Mouse (Mus musculus): ENCODE results near the gene Hykk. TPM values are rescaled to one million over a fixed set of nuclear protein-coding genes. Genes with fewer than 3 reads are reported as not detected.

The Hykk gene
- 2.3 and 2.8 TPM in 2 replicates for polyA plus RNA-seq (2014; fragmentation: Nextera tagmentation; extraction: Ambion mirVana)

GRCm38 (mm10) chr9:54917010-54917677, at the start of gene Hykk:
Hykk (plus strand) TSS chr9:54917283.
- ATAC-seq (ENCODE audit: low read depth), result peak; percentile 99
- H3K9ac ChIP-seq (replicated peaks; ENCODE audit: low read depth, low read length), result peak within 1 kb of the TSS; percentile 57
- no peaks in the 10 kb centered on the region for H3K9me3 ChIP-seq (ENCODE audit: control insufficient read depth, low read length)
- H3K27me3 ChIP-seq (ENCODE audit: control insufficient read depth, insufficient read depth, low read length), result no peaks in the 10 kb centered on the region
- peak within 1 kb of the TSS; percentile 80 for H3K4me2 ChIP-seq (ENCODE audit: low read depth, low read length)
- WGBS, result under 1% methylated on average over 33 of the region's 34 CpGs
- peak within 1 kb of the TSS; percentile 69 for H3K4me3 ChIP-seq (ENCODE audit: low read depth, low read length)
- no peaks in the 10 kb centered on the region; the same call in 1 of the 2 replicates for H3K4me1 ChIP-seq (ENCODE audit: control insufficient read depth, insufficient read depth, low read length)
- H3K27ac ChIP-seq (ENCODE audit: low read depth, low read length), result no peak within 1 kb of the TSS
- H3K36me3 ChIP-seq (ENCODE audit: control insufficient read depth, insufficient read depth, low read length), result no peaks in the 10 kb centered on the region

- Histone ChIP-seq H3K36me3 (ENCODE audit: control insufficient read depth, insufficient read depth, low read length) (peaks cover 19% of the 10 kb centered on the region), H3K27ac (ENCODE audit: low read depth, low read length) (no peak overlapping the region)
These were observed 38.3 kb upstream of the Hykk start for GRCm38 (mm10) chr9:54878759-54879158.

GRCm38 (mm10) chr9:54892111-54892510, 25.0 kb upstream of the Hykk start:
- ATAC-seq (ENCODE audit: low read depth), result no peak
- H3K36me3 ChIP-seq (ENCODE audit: control insufficient read depth, insufficient read depth, low read length), result peaks cover 64% of the 10 kb centered on the region
- H3K27ac ChIP-seq (ENCODE audit: low read depth, low read length), result no peak overlapping the region
- H3K27me3 ChIP-seq (ENCODE audit: control insufficient read depth, insufficient read depth, low read length), result no peaks in the 10 kb centered on the region
- no peak overlapping the region for H3K4me2 ChIP-seq (ENCODE audit: low read depth, low read length)
- no peak overlapping the region for H3K9ac ChIP-seq (replicated peaks; ENCODE audit: low read depth, low read length)
- 67% methylated on average over 4 of the region's 4 CpGs for WGBS
- no peak overlapping the region for H3K4me3 ChIP-seq (ENCODE audit: low read depth, low read length)
- H3K9me3 ChIP-seq (ENCODE audit: control insufficient read depth, low read length), result no peaks in the 10 kb centered on the region
- no peaks in the 10 kb centered on the region for H3K4me1 ChIP-seq (ENCODE audit: control insufficient read depth, insufficient read depth, low read length)

More at GRCm38 (mm10) chr9:54878759-54879158, 38.3 kb upstream of the Hykk start:
- no peaks in the 10 kb centered on the region for H3K27me3 ChIP-seq (ENCODE audit: control insufficient read depth, insufficient read depth, low read length)
- H3K9me3 ChIP-seq (ENCODE audit: control insufficient read depth, low read length), result no peaks in the 10 kb centered on the region
- H3K4me3 ChIP-seq (ENCODE audit: low read depth, low read length), result no peak overlapping the region
- H3K9ac ChIP-seq (replicated peaks; ENCODE audit: low read depth, low read length), result no peak overlapping the region
- no peak overlapping the region for H3K4me2 ChIP-seq (ENCODE audit: low read depth, low read length)
- H3K4me1 ChIP-seq (ENCODE audit: control insufficient read depth, insufficient read depth, low read length), result no peaks in the 10 kb centered on the region
- ATAC-seq (ENCODE audit: low read depth), result no peak
- WGBS, result 82% methylated on average over 1 of the region's 1 CpGs

- Histone ChIP-seq H3K4me1 (ENCODE audit: control insufficient read depth, insufficient read depth, low read length) (no peaks in the 10 kb centered on the region), H3K9ac (replicated peaks; ENCODE audit: low read depth, low read length) (no peak overlapping the region), H3K27me3 (ENCODE audit: control insufficient read depth, insufficient read depth, low read length) (no peaks in the 10 kb centered on the region), H3K36me3 (ENCODE audit: control insufficient read depth, insufficient read depth, low read length) (peaks cover 65% of the 10 kb centered on the region), H3K27ac (ENCODE audit: low read depth, low read length) (no peak overlapping the region), H3K4me2 (ENCODE audit: low read depth, low read length) (no peak overlapping the region), H3K9me3 (ENCODE audit: control insufficient read depth, low read length) (no peaks in the 10 kb centered on the region), H3K4me3 (ENCODE audit: low read depth, low read length) (no peak overlapping the region)
- 92% methylated on average over 3 of the region's 3 CpGs for WGBS
- ATAC-seq (ENCODE audit: low read depth), result no peak
These were observed 20.0 kb upstream of the Hykk start for GRCm38 (mm10) chr9:54897097-54897496.

- no peaks in the 10 kb centered on the region for H3K4me1 ChIP-seq (ENCODE audit: control insufficient read depth, insufficient read depth, low read length)
- H3K27ac ChIP-seq (ENCODE audit: low read depth, low read length), result no peak overlapping the region
- ATAC-seq (ENCODE audit: low read depth), result no peak
- H3K9me3 ChIP-seq (ENCODE audit: control insufficient read depth, low read length), result no peaks in the 10 kb centered on the region
- peaks cover 33% of the 10 kb centered on the region for H3K36me3 ChIP-seq (ENCODE audit: control insufficient read depth, insufficient read depth, low read length)
- 95% methylated on average over 5 of the region's 5 CpGs for WGBS
- no peak overlapping the region for H3K9ac ChIP-seq (replicated peaks; ENCODE audit: low read depth, low read length)
- no peak overlapping the region for H3K4me2 ChIP-seq (ENCODE audit: low read depth, low read length)
- H3K27me3 ChIP-seq (ENCODE audit: control insufficient read depth, insufficient read depth, low read length), result no peaks in the 10 kb centered on the region
- no peak overlapping the region for H3K4me3 ChIP-seq (ENCODE audit: low read depth, low read length)
These were observed 7.6 kb upstream of the Hykk start for GRCm38 (mm10) chr9:54909446-54909845.

- Histone ChIP-seq H3K4me2 (ENCODE audit: low read depth, low read length) (no peak overlapping the region), H3K27me3 (ENCODE audit: control insufficient read depth, insufficient read depth, low read length) (no peaks in the 10 kb centered on the region), H3K9me3 (ENCODE audit: control insufficient read depth, low read length) (no peaks in the 10 kb centered on the region), H3K36me3 (ENCODE audit: control insufficient read depth, insufficient read depth, low read length) (peaks cover 6% of the 10 kb centered on the region; the same call in 1 of the 2 replicates), H3K4me3 (ENCODE audit: low read depth, low read length) (no peak overlapping the region), H3K27ac (ENCODE audit: low read depth, low read length) (no peak overlapping the region), H3K9ac (replicated peaks; ENCODE audit: low read depth, low read length) (no peak overlapping the region), H3K4me1 (ENCODE audit: control insufficient read depth, insufficient read depth, low read length) (no peaks in the 10 kb centered on the region; the same call in 1 of the 2 replicates)
- WGBS, result 76% methylated on average over 7 of the region's 7 CpGs
- no peak for ATAC-seq (ENCODE audit: low read depth)
These were observed 1.5 kb upstream of the Hykk start for GRCm38 (mm10) chr9:54915576-54915975.

GRCm38 (mm10) chr9:54916401-54916800, 682 bp upstream of the Hykk start:
- H3K9ac ChIP-seq (replicated peaks; ENCODE audit: low read depth, low read length), result no peak overlapping the region

GRCm38 (mm10) chr9:54918191-54918590, 1.1 kb downstream of the Hykk start:
- WGBS, result 77% methylated on average over 2 of the region's 2 CpGs
- H3K4me1 ChIP-seq (ENCODE audit: control insufficient read depth, insufficient read depth, low read length), result no peaks in the 10 kb centered on the region; the same call in 1 of the 2 replicates
- ATAC-seq (ENCODE audit: low read depth), result no peak

More at GRCm38 (mm10) chr9:54916401-54916800, 682 bp upstream of the Hykk start:
- H3K27ac ChIP-seq (ENCODE audit: low read depth, low read length), result no peak overlapping the region
- peak overlapping the region; percentile 69; the same call in 1 of the 2 replicates for H3K4me3 ChIP-seq (ENCODE audit: low read depth, low read length)
- no peak; the same call in 1 of the 2 replicates for ATAC-seq (ENCODE audit: low read depth)
- peak overlapping the region; percentile 80 for H3K4me2 ChIP-seq (ENCODE audit: low read depth, low read length)
- H3K27me3 ChIP-seq (ENCODE audit: control insufficient read depth, insufficient read depth, low read length), result no peaks in the 10 kb centered on the region
- 75% methylated on average over 8 of the region's 8 CpGs for WGBS
- H3K9me3 ChIP-seq (ENCODE audit: control insufficient read depth, low read length), result no peaks in the 10 kb centered on the region
- no peaks in the 10 kb centered on the region; the same call in 1 of the 2 replicates for H3K4me1 ChIP-seq (ENCODE audit: control insufficient read depth, insufficient read depth, low read length)
- H3K36me3 ChIP-seq (ENCODE audit: control insufficient read depth, insufficient read depth, low read length), result peaks cover 4% of the 10 kb centered on the region; the same call in 1 of the 2 replicates

GRCm38 (mm10) chr9:54918781-54919180, 1.7 kb downstream of the Hykk start:
- H3K9ac ChIP-seq (replicated peaks; ENCODE audit: low read depth, low read length), result no peak overlapping the region
- ATAC-seq (ENCODE audit: low read depth), result no peak

More at GRCm38 (mm10) chr9:54918191-54918590, 1.1 kb downstream of the Hykk start:
- Histone ChIP-seq H3K4me2 (ENCODE audit: low read depth, low read length) (no peak overlapping the region), H3K4me3 (ENCODE audit: low read depth, low read length) (no peak overlapping the region), H3K36me3 (ENCODE audit: control insufficient read depth, insufficient read depth, low read length) (no peaks in the 10 kb centered on the region), H3K9ac (replicated peaks; ENCODE audit: low read depth, low read length) (no peak overlapping the region), H3K27me3 (ENCODE audit: control insufficient read depth, insufficient read depth, low read length) (no peaks in the 10 kb centered on the region), H3K27ac (ENCODE audit: low read depth, low read length) (no peak overlapping the region), H3K9me3 (ENCODE audit: control insufficient read depth, low read length) (no peaks in the 10 kb centered on the region)

More at GRCm38 (mm10) chr9:54918781-54919180, 1.7 kb downstream of the Hykk start:
- Histone ChIP-seq H3K4me1 (ENCODE audit: control insufficient read depth, insufficient read depth, low read length) (no peaks in the 10 kb centered on the region; the same call in 1 of the 2 replicates), H3K27me3 (ENCODE audit: control insufficient read depth, insufficient read depth, low read length) (no peaks in the 10 kb centered on the region), H3K9me3 (ENCODE audit: control insufficient read depth, low read length) (no peaks in the 10 kb centered on the region), H3K4me3 (ENCODE audit: low read depth, low read length) (no peak overlapping the region), H3K4me2 (ENCODE audit: low read depth, low read length) (no peak overlapping the region), H3K27ac (ENCODE audit: low read depth, low read length) (no peak overlapping the region), H3K36me3 (ENCODE audit: control insufficient read depth, insufficient read depth, low read length) (no peaks in the 10 kb centered on the region)
- 94% methylated on average over 5 of the region's 5 CpGs for WGBS

All from neural tube, embryonic 14.5 days (tissue).